Mouse (Mus musculus): Measurements from ENCODE around the gene Ddn.

The Ddn gene

DNA sequence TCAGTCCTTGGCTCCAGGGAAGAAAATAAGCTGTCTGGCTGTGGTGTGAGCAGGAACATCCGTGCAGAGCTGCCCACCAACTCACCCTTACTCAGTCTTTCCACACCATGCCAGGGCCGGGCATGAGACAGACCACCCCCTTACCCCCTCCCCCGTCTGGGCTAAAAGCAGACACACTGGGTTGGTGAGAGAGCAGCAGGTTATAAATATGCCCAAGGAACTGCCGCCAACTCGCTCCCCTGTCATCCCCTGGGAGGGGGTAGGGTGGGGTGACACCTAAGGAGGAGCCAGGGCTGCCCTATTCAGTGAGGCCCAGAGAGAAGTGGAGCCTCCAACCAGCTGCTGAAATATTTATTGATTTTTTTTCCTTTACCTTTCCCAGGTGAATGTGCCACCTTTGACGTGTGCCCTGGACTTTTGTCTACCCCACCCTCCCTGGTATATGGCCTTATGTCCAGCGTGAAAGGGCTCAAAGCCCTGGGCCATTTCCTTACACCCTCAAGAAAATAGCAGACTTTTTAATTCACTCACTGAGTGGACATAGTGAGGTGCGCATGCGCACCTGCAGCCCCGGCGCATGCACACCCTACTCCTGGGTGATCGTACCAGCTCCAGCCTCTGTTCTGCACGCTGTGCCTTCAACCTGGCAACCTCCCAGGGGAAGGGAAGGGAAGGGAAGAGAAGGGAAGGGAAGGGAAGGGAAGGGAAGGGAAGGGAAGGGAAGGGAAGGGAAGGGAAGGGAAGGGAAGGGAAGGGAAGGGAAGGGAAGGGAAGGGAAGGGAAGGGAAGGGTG, 12.3 kb downstream of the Ddn start:
- DNase-seq = no peak

DNA sequence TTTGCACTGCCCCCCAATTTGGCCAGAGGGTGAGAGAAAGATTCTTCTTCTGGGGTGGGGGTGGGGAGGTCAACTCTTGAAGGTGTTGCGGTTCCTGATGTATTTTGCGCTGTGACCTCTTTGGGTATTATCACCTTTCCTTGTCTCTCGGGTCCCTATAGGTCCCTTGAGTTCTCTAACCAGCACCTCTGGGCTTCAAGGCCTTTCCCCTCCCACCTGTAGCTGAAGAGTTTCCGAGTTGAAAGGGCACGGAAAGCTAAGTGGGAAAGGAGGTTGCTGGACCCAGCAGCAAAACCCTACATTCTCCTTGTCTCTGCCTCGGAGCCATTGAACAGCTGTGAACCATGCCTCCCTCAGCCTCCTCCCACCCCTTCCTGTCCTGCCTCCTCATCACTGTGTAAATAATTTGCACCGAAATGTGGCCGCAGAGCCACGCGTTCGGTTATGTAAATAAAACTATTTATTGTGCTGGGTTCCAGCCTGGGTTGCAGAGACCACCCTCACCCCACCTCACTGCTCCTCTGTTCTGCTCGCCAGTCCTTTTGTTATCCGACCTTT, 16.1 kb downstream of the Ddn start:
- DNase-seq = no peak

DNA sequence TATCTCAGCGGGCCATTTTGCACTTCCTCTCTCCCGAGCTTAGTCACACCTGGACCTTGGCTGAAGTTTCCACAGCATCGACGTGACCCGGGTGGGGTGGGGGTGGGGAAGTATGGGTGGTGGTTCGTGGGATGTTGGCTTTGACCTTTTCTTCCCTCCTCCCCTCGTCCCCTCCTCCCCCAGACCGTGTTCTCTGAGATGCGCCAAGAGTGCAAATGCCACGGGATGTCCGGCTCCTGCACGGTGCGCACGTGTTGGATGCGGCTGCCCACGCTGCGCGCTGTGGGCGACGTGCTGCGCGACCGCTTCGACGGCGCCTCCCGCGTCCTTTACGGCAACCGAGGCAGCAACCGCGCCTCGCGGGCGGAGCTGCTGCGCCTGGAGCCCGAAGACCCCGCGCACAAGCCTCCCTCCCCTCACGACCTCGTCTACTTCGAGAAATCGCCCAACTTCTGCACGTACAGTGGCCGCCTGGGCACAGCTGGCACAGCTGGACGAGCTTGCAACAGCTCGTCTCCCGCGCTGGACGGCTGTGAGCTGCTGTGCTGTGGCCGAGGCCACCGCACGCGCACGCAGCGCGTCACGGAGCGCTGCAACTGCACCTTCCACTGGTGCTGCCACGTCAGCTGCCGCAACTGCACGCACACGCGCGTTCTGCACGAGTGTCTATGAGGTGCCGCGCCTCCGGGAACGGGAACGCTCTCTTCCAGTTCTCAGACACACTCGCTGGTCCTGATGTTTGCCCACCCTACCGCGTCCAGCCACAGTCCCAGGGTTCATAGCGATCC, 16.9 kb downstream of the Ddn start:
- peak; percentile 2 for DNase-seq

DNA sequence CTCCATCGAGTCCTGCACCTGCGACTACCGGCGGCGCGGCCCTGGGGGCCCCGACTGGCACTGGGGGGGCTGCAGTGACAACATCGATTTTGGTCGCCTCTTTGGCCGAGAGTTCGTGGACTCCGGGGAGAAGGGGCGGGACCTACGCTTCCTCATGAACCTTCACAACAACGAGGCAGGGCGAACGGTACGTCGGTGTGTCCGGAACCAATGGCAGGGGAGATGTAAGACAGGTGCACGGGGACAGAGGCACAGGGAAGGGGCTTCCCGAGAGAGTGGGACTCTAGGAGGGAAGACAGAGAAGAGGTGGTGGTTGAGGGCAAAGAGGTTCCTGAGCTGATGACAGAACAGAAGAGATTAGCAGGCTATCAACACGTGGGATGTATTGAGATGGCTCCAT, 17.5 kb downstream of the Ddn start:
- DNase-seq = no peak

DNA sequence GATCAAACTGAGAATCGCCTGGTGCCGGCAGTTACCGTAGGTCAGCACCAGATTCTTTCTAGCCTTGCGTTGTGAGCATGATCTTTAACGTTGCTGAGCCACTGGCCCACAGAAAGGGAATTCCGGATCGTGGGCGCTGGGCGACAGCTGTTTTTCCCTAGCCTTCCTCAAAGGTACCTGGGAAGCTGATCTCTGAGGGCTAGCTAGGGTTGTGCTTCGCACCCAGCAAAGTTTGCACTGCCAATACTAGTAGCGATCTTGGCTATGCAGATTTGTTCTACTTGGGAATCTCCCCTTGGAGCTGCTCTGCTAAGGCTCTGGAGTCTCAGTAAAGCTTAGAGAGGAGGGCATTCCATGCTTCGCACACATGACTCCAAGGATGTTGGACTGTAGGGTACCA, 18.1 kb downstream of the Ddn start:
- DNase-seq = no peak

DNA sequence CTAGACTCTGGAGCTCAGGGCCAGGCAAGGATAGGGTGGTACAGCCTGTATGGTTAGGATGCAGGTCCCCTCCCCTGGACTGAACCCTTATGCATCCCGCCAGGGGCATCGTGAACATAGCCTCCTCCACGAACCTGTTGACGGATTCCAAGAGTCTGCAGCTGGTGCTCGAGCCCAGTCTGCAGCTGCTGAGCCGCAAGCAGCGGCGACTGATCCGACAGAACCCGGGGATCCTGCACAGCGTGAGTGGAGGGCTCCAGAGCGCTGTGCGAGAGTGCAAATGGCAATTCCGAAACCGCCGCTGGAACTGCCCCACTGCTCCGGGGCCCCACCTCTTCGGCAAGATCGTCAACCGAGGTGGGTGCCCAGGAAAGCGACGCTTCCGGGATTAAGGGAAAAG, 18.5 kb downstream of the Ddn start:
- no peak for DNase-seq

DNA sequence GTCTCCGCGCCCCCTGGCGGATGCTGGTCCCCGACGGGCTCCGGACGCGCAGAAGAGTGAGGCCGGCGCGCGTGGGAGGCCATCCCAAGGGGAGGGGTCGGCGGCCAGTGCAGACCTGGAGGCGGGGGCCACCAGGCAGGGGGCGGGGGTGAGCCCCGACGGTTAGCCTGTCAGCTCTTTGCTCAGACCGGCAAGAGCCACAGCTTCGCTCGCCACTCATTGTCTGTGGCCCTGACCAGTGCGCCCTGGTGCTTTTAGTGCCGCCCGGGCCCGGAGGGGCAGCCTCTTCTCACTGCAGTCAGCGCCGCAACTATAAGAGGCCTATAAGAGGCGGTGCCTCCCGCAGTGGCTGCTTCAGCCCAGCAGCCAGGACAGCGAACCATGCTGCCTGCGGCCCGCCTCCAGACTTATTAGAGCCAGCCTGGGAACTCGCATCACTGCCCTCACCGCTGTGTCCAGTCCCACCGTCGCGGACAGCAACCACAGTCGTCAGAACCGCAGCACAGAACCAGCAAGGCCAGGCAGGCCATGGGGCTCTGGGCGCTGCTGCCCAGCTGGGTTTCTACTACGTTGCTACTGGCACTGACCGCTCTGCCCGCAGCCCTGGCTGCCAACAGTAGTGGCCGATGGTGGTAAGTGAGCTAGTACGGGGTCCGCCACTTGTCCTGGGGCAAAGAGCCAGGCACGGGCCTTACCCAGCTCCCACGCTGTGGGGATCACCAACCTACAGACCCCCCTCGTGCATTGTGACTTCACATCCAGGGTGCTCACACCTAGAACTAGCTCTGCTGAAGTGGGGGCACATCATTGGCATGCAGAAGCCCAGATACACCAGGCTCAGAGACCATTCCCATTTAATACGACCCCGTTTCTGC, 19.4 kb downstream of the Ddn start, which contains the start of gene Wnt1:
Wnt1 (plus strand) TSS at position 197 of the 875 bp plus-strand sequence.
- DNase-seq = peak; percentile 74

DNA sequence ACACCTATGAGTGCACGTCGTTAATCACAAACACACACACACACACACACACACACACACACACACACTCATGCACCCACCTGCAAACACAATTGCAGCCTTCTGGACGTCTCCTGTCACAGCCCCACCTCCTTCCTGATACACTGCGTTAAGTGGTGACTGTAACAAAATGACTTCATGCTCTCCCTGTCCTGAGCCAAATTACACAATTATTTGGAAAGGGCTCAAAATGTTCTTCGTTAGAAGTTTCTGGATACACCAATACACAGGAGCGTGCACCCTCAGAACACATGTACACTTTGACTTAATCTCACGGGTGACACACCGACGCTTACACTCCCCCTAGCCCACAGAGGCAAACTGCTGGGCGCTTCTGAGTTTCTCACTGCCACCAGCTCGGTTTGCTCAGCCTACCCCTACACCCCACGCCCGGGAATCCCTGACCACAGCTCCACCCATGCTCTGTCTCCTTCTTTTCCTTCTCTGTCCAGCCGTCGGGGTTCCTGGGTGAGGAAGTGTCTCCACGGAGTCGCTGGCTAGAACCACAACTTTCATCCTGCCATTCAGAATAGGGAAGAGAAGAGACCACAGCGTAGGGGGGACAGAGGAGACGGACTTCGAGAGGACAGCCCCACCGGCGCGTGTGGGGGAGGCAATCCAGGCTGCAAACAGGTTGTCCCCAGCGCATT, 20.2 kb downstream of the Ddn start:
- DNase-seq = no peak

DNA sequence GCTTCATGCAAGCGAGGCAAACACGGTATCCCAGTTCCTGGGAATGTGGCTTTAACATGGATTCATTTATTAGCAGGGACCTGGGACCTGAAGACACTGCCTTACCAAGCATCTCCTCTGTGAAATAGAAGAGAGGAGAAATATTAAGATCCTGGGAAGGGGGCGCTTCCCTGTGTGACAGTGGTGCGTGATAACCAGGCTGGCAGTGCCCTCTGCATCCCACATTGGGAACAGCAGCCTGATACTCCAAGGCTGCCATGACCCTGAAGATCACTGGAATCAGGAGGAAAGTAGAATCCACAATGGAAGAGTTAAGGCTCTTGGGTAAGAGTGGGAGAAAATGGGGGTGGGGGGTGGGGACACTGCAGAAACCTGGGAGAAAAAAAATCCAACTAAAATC, 21.4 kb downstream of the Ddn start:
- peak; percentile 46 for DNase-seq

DNA sequence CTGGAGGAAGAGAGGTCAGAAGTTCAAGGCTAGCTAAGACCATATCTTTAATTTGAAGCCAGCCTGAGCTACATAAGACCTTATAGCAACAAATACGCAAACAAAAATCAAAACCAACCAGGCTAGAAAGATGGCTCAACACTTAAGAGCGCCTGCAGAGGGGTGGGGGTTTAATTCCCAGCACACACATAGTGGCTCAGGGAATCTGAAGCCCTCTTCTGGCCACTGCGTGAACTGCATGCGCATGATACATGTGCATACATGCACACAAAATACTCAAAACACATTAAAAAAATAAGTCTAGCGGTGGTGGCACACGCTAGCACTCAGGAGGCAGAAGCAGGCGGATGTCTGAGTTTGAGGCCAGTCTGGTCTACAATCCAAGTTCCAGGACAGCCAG, 23.5 kb downstream of the Ddn start:
- DNase-seq = peak; percentile 32

DNA sequence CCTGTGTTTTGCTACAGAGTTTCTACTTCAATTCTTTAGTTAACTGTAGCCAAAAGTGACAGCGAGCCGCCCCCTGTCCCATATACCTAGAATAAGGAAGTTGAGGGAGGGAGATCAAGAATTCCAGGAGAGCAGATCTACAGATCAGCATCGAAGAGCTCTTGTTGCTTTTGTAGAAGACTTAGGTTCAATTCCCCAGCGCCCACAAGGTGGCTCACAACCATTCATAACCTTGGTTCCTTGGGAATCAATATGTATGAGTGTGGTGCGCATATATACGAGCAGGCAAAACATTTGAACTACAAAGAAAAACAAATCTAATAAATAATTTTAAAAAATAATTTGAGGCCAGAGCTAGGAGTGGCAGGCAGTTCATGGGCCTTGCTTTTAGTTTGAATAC, 28.1 kb downstream of the Ddn start:
- DNase-seq = no peak

DNA sequence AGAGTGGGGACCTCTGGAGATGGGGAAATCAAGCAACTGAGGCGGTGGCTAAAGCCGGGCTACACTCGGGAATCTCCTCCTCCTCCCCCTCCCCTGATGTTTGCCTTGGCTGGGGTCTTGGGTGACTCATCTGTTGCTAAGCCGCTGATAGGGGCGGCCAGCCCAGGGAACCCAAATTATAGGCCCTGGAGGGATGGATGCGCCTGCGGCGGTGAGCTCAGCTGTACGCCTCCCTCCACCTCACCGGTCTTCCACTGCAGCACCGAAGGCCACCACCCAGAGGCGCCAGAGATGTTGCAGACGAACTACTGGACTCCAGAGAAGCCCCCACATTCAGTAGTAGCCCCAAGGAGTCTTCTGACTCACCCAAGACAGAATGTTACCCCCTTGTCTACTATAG, 28.7 kb downstream of the Ddn start:
- peak; percentile 55 for DNase-seq

DNA sequence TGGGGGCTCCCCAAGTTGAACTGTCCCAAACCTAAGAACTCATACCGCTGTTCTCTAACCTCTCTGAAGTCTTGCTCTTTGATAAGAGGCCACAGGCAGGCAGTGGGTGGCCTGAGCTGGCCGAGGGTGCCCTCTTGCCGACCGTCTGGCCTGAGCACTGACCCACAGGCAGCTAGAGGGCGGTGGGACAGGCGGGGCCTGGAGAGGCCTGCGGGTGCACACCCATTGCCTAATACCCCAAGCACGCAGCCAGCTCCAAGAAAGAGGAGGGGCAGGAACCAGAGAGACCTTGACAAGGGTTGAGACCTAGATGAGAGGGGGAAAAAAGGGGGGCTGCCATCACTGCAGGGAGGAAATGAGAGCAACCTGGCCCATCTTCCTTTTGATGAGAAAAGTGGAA, 29.2 kb downstream of the Ddn start:
- DNase-seq = no peak

DNA sequence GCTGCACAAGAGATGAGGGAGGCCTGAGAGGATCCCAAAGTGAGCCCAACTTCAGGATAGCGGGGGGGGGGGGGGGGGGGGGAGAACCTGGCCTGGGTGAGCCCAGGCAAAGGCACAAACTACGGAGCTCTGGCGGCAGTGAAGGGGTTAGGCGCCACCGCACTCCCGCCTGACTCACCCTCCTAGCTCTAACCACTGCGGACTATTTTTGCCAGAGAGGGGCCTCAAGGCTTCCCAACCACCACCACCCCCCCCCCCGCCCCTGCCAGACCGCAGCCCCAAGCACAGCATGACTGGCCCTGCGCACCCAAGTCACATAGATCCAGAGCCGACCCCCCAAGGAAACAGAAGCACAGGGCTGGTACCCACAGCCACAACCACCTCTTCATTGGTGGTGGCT, 30.5 kb downstream of the Ddn start:
- no peak for DNase-seq

DNA sequence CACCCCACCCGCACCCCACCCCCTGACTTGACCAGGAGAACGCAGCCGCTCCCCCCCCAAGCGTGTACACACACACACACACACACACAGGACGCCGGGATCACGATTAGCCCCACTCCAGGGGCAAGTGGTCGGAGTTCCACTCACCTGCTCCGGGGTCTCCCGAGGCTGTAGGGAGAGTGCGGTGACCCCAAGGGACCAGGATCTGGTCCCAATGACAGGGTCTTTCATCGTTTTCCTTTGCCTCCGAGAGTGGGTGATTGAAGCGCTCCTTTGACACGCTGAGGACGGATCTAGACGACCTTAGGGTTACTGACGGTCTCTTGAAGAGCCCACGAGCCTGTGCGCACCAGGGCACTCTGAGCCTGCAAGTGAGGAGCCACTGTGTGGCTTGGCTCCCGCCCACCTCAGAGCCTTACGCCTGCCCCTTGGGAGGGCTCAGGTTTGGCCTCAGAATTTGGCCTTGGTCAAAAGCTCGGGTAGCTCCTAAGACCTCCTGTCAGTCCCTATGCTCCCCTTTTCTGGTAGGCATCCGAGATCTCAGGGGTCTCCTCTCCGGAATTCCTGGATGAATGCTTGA, 31.0 kb downstream of the Ddn start:
- DNase-seq = no peak

DNA sequence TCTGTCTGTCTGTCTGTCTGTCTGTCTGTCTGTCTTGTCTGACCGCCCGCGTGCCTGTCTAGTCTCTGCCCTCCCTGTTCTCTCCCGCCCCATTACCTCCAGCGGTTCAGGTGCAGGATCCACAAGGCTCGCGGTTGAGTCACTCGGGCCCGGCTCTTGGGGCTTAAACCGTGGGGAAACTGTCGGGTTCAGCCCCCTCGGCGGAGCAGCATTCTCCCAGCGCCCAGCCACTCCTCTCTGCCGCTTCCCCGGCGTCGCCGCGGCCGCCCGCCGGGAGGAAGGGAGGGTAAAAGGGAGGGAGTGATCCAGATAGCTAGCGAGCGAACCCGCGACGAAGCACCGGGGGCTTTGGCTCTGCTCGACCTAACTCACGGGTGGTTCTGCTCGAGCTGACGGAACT, 31.5 kb downstream of the Ddn start, which contains the start of gene Wnt10b:
Wnt10b (minus strand) TSS at position 389 of the 400 bp plus-strand sequence.
- DNase-seq = peak; percentile 23

DNA sequence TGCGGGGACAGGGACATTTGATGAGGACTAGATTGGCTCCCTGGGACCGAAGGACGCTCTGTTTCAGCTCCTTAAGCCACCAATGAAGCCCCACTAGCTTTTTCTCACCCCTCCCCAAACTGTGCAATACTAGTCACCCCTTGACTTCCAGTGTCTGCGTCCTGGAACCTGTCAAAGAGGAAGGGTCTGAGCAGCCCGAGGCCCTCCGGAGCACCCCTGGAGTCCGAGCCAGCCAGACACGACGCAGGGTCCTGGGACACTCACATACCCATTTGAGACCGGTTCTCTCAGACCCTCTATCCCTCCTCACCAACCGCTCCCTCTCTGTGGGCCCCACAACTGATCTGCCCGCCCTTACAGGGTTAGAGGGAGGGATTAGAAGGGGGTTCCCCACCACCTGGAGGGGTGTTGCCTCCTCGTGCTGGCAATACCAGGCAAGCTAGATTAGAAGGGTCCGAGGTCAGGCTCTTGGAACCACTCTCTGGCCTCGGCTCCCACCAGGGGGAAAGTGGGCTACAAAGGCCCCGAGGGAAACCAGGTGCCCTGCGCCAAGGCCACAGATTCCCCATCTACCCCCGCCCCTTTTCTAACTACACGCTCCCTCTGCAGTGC, 32.2 kb downstream of the Ddn start:
- no peak for DNase-seq

DNA sequence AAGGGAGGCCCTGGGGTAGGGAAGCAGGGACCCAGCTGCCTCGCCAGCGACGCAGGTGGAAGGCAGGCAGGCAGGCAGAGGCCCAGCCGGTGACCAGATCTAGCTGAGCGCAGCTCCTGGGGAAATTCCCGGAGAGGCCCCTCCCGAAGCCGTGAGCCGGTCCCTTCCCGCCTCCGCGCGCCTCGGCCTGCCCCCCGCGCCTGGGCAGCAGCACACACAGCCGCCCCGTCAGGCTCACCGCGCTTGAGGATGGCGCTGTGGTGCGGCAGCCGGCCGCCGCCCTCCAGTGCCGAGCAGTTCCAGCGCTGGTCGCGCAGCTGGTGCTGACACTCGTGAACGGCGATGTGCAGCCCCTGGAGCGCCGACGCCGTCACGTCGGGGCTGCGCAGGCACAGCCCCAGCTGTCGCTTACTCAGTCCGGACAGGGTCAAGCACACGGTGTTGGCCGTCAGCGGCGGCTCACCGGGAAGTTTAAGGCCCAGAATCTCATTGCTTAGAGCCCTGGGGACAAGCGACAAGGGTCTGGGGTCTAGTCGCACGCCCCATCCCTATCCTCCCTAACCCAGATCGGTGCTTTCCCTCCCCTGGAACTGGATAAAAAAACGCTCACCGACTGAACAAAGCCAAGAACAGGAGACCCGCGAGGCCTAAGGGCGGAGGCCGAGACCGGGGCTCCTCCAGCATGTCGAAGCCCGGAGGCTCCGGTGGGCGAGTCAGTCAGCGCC, 32.8 kb downstream of the Ddn start:
- DNase-seq = peak; percentile 37

DNA sequence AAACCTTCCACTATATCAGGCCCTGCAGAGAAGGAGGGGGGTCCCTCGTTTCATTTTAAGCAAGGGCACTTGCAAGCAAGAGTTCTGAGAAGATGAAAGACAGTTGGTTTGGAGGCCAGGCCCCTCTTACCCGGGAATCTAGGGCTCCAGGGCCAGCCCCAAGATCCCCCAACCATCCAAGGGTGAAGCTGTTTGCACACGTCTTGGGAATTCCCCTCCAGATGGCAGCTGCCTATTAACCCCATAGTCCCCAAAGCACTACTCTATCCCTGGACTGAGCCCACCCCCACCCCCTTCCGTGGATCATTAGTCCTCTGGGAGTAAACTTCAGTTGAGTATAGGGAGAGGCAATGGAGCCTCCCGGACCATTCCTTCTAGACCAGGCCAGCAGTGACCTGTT, 33.8 kb downstream of the Ddn start:
- no peak for DNase-seq

DNA sequence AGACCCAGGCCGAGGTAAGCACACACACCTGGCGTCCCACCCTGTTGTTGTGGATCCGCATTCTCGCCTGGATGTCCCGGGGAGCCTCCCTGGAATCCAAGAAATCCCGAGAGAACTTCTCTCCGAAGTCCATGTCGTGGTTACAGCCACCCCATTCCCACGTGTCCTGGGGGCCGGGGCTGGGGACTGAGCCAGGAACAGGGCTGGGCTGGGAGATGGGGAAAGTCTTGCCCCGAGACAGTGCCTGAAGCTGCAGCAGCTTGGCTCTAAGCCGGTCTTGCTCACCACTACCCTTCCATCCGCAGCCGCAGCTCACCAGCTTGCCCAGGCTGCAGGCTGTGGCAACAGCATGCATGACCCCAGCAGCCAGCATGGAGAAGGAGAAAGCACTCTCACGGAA, 35.2 kb downstream of the Ddn start:
- DNase-seq = peak; percentile 24
